Mouse (Mus musculus): Measurements from ENCODE around the gene Nr3c2. TPM values are rescaled to one million over a fixed set of nuclear protein-coding genes. Genes with fewer than 3 reads are reported as not detected.

The Nr3c2 gene
- total RNA-seq (2014; fragmentation: Nextera tagmentation) (0.17 and 0.72 TPM in 2 replicates), total RNA-seq (2017) (0.85 and 1.3 TPM in 2 replicates)

GRCm38 (mm10) chr8:76899411-76900154 is at the start of gene Nr3c2:
TSS of gene Nr3c2 (plus strand) at chr8:76899442.
- ATAC-seq (replicated peaks; ENCODE audit: low FRiP score, low TSS enrichment, poor library complexity, severe bottlenecking), result 0 out of 2 replicates have a peak, but pooled peaks have one; percentile 11

- no peak for ATAC-seq (replicated peaks; ENCODE audit: low FRiP score, low TSS enrichment, poor library complexity, severe bottlenecking)
Observed at GRCm38 (mm10) chr8:76858534-76858933, 40.7 kb upstream of the Nr3c2 start.

- ATAC-seq (replicated peaks; ENCODE audit: low FRiP score, low TSS enrichment, poor library complexity, severe bottlenecking), result no peak
Observed at GRCm38 (mm10) chr8:76859709-76860108, 39.5 kb upstream of the Nr3c2 start.

- ATAC-seq (replicated peaks; ENCODE audit: low FRiP score, low TSS enrichment, poor library complexity, severe bottlenecking), result no peak
Observed at GRCm38 (mm10) chr8:76863066-76863465, 36.2 kb upstream of the Nr3c2 start.

GRCm38 (mm10) chr8:76876809-76877208 is 22.4 kb upstream of the Nr3c2 start:
- ATAC-seq (replicated peaks; ENCODE audit: low FRiP score, low TSS enrichment, poor library complexity, severe bottlenecking), result no peak

- ATAC-seq (replicated peaks; ENCODE audit: low FRiP score, low TSS enrichment, poor library complexity, severe bottlenecking), result no peak
Observed at GRCm38 (mm10) chr8:76897050-76897449, 2.2 kb upstream of the Nr3c2 start.

- ATAC-seq (replicated peaks; ENCODE audit: low FRiP score, low TSS enrichment, poor library complexity, severe bottlenecking), result 0 out of 2 replicates have a peak, but pooled peaks have one; percentile 25
Observed at GRCm38 (mm10) chr8:76898721-76899410, 376 bp upstream of the Nr3c2 start.

- no peak for ATAC-seq (replicated peaks; ENCODE audit: low FRiP score, low TSS enrichment, poor library complexity, severe bottlenecking)
Observed at GRCm38 (mm10) chr8:76900155-76901141, 1.2 kb downstream of the Nr3c2 start.

- peak; percentile 95 for ATAC-seq (replicated peaks; ENCODE audit: low FRiP score, low TSS enrichment, poor library complexity, severe bottlenecking)
Observed at GRCm38 (mm10) chr8:76901430-76902204, 2.4 kb downstream of the Nr3c2 start.

GRCm38 (mm10) chr8:76902205-76903078 is 3.2 kb downstream of the Nr3c2 start:
- peak; percentile 11 for ATAC-seq (replicated peaks; ENCODE audit: low FRiP score, low TSS enrichment, poor library complexity, severe bottlenecking)

GRCm38 (mm10) chr8:76911206-76911605 is 12.0 kb downstream of the Nr3c2 start:
- ATAC-seq (replicated peaks; ENCODE audit: low FRiP score, low TSS enrichment, poor library complexity, severe bottlenecking), result no peak

GRCm38 (mm10) chr8:76912678-76913077 is 13.4 kb downstream of the Nr3c2 start:
- ATAC-seq (replicated peaks; ENCODE audit: low FRiP score, low TSS enrichment, poor library complexity, severe bottlenecking), result no peak

- ATAC-seq (replicated peaks; ENCODE audit: low FRiP score, low TSS enrichment, poor library complexity, severe bottlenecking), result no peak
Observed at GRCm38 (mm10) chr8:76913207-76913606, 14.0 kb downstream of the Nr3c2 start.

GRCm38 (mm10) chr8:76915260-76915659 is 16.0 kb downstream of the Nr3c2 start:
- no peak for ATAC-seq (replicated peaks; ENCODE audit: low FRiP score, low TSS enrichment, poor library complexity, severe bottlenecking)

- ATAC-seq (replicated peaks; ENCODE audit: low FRiP score, low TSS enrichment, poor library complexity, severe bottlenecking), result no peak
Observed at GRCm38 (mm10) chr8:76919546-76919945, 20.3 kb downstream of the Nr3c2 start.

GRCm38 (mm10) chr8:76924150-76924549 is 24.9 kb downstream of the Nr3c2 start:
- ATAC-seq (replicated peaks; ENCODE audit: low FRiP score, low TSS enrichment, poor library complexity, severe bottlenecking), result no peak

GRCm38 (mm10) chr8:76928326-76928725 is 29.1 kb downstream of the Nr3c2 start:
- ATAC-seq (replicated peaks; ENCODE audit: low FRiP score, low TSS enrichment, poor library complexity, severe bottlenecking), result no peak

GRCm38 (mm10) chr8:76928808-76929207 is 29.6 kb downstream of the Nr3c2 start:
- ATAC-seq (replicated peaks; ENCODE audit: low FRiP score, low TSS enrichment, poor library complexity, severe bottlenecking), result no peak
